Mouse (Mus musculus) forebrain, embryonic 16.5 days (tissue): ENCODE measurements around the gene Dnah7a. TPM values are rescaled to one million over a fixed set of nuclear protein-coding genes. Genes with fewer than 3 reads are reported as not detected.
"Not testable (repeated sequence)": the region's sequence is repeated elsewhere in the genome, so short reads cannot be mapped to it uniquely, and the experiment has no call there.

Experiments used
- ATAC-seq: fragments of 200-750 bp; cut with Nextera tagmentation; 2 replicates; pipeline ENCODE4 v1.8.0; 2017; ENCODE audit warnings: mild to moderate bottlenecking, moderate library complexity
- H3K27ac ChIP-seq: fragments of 300-500 bp; sonication (generic); 2 replicates; pipeline ENCODE4 v1.5.1; 2014; ENCODE audit warnings: low read length, control low read depth
- H3K27me3 ChIP-seq: fragments of 300-500 bp; sonication (generic); replicated peaks from 2 replicates; pipeline ENCODE4 v1.6.1; 2014; ENCODE audit warnings: low read length; ENCODE audit not compliant: control insufficient read depth, insufficient read depth
- H3K36me3 ChIP-seq: fragments of 300-500 bp; sonication (generic); 2 replicates; pipeline ENCODE4 v1.6.1; 2014; ENCODE audit not compliant: control insufficient read depth, insufficient read depth
- H3K4me1 ChIP-seq: fragments of 300-500 bp; sonication (generic); replicated peaks from 2 replicates; pipeline ENCODE4 v1.6.1; 2014; ENCODE audit warnings: low read length; ENCODE audit not compliant: control insufficient read depth, insufficient read depth
- H3K4me2 ChIP-seq: fragments of 300-500 bp; sonication (generic); 2 replicates; pipeline ENCODE4 v1.6.1; 2014; ENCODE audit warnings: mild to moderate bottlenecking, low read length, control low read depth
- H3K4me3 ChIP-seq: fragments of 300-500 bp; sonication (generic); replicated peaks from 2 replicates; pipeline ENCODE4 v1.5.1; 2014; ENCODE audit warnings: mild to moderate bottlenecking, low read length, control low read depth
- H3K9ac ChIP-seq: fragments of 300-500 bp; sonication (generic); replicated peaks from 2 replicates; pipeline ENCODE4 v1.6.1; 2014; ENCODE audit warnings: low read depth, low read length, control low read depth
- H3K9me3 ChIP-seq: fragments of 300-500 bp; sonication (generic); 2 replicates; pipeline ENCODE4 v1.6.1; 2016; ENCODE audit warnings: low read length; ENCODE audit not compliant: control insufficient read depth
- WGBS: fragments of 180-500 bp; shearing (Covaris S2); extraction: QIAGEN DNeasy Blood & Tissue Kit; methylation state at CpG from one replicate; pipeline ENCODE4 v1.1.7; 2014; 5-methylcytosine and 5-hydroxymethylcytosine counted together
- polyA plus RNA-seq: library from polyadenylated mRNA; unstranded; fragments of >200 nt; fragmentation: Nextera tagmentation; extraction: Ambion mirVana; gene quantifications from 2 replicates; pipeline ENCODE4 v1.2.1, GENCODE M21; 2015

The Dnah7a gene
- polyA plus RNA-seq, 1 experiment from 2014 or later, result 7.7 TPM

DNA sequence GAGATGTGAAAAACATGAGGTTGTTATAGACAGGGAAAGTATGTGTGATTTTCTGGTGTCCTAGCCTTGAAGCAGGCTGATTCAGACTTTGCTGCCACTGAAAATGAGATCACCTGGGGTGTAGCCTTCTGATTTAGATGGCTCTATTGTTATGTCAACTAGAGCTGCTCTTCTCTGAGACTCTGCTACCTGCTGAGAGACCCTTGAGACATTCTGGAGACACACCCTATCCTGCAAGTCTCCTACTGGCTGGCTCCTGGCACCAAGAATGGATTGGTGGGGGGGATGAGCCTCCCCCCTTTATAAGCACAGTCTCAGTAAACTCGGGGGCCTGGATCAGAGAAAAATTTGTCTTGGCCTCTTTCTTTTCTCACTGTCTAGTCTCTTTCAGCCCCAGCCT, 125.3 kb downstream of the Dnah7a start:
- not testable (repeated sequence) for H3K4me3 ChIP-seq, H3K27ac ChIP-seq, ATAC-seq, H3K27me3 ChIP-seq, H3K9me3 ChIP-seq, H3K9ac ChIP-seq, H3K4me1 ChIP-seq, H3K36me3 ChIP-seq, H3K4me2 ChIP-seq
- WGBS, result 4% methylated on average over 1 of the region's 1 CpGs

DNA sequence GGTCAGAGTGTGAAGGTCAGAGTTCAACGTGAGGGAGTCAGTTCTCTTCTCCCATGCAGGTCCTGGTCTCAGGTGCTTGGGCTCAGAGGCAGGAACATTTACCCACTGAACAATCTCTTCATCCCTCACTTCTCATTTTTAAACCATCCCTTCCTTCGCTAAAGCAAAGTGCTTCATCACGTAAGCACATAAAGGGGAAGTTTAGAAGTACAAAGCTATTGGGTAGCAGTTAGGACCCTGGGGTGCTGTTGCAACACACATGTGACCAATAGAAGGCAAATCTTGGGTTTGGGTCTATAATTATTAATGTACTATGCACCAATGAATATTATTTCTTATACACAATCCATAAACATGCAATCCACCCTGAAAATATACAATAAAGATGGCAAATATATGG, 148.7 kb downstream of the Dnah7a start:
- not testable (repeated sequence) for H3K27ac ChIP-seq, ATAC-seq, H3K9ac ChIP-seq, H3K4me3 ChIP-seq, H3K4me1 ChIP-seq, H3K9me3 ChIP-seq, H3K36me3 ChIP-seq, H3K4me2 ChIP-seq, H3K27me3 ChIP-seq
- 96% methylated on average over 3 of the region's 3 CpGs for WGBS

DNA sequence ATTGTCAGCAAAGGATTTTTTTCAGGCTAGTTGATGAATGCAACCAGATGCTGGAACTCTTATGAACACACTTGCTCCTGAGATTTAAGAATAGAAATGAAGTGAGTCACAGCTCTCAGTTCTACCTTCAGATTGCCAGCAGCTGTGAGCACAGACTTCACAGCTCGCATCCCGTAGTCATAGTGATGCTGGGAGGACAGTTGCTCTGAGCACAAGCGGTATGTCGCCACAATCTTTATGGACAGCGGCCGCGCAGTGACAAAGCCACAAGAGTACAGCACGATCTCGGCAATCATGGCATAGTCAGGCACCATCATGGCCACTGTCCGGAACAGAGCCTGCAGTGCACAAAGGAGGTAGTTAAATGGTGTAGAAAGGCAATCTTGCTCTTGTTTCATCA, 159.6 kb downstream of the Dnah7a start:
- 96% methylated on average over 10 of the region's 10 CpGs for WGBS
- not testable (repeated sequence) for H3K36me3 ChIP-seq, H3K27ac ChIP-seq, H3K4me2 ChIP-seq, H3K9ac ChIP-seq, H3K9me3 ChIP-seq, H3K4me3 ChIP-seq, ATAC-seq, H3K4me1 ChIP-seq, H3K27me3 ChIP-seq

DNA sequence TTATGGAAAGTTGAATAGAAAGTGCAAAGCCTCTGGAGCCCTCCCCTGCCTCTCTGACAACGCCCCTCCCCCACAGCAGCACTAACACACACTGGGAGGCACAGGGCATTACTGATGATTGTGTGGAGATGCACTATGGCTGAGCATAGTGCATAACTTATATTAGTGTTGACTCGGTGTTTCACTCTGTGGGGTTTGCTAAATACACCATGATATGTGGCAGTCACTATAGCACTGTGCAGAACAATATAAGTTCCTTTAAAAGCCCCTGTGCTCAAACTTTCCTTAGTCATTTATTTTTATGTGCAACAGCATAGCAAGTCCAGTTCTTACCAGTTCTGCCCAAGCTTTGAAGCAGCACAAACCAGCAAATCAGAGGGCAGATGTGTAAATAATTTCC, 168.2 kb downstream of the Dnah7a start:
- H3K27me3 ChIP-seq, ATAC-seq, H3K4me2 ChIP-seq, H3K4me1 ChIP-seq, H3K27ac ChIP-seq, H3K9ac ChIP-seq, H3K4me3 ChIP-seq, H3K36me3 ChIP-seq, H3K9me3 ChIP-seq: not testable (repeated sequence)
- WGBS, result 61% methylated on average over 2 of the region's 2 CpGs

DNA sequence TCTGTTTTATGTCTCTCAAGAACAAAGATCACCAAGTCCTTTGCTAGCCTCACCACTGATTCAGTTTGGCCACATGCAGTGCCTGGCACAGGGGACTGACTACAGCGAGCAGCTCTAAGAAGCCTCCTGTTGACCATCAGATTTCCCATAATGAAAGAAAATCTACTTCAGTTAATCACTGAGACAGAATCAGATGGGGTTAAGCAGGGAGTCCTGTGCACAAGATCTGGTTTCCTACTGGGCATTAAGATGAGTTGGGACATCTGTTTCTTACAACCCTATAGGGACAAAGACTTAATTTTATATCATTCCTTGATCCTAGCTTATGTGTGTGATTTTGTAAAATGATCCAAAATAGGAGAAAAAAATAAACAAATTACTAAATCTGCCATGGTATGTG, 171.8 kb downstream of the Dnah7a start:
- WGBS, result 70% methylated on average over 1 of the region's 1 CpGs
- H3K9ac ChIP-seq, result not testable (repeated sequence)

DNA sequence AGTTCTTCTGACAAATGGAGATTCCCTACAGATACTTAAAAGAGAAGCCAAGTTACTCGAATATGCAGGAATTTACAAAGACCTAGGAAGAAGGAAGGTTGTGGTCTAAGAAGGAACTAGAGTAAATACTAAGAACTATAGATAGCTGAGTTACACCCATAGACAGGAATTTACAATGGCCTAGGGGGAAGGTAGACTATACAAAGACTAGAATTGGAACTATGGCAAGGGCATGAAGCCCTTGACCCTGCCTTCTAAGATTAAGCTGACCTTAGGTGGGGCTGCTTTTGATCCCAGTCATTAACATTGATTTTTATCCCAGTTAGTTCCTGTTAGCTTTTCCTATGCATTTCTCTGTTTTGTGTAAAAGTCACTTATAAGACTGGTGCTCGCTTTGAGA, 180.6 kb downstream of the Dnah7a start:
- H3K4me3 ChIP-seq, H3K4me1 ChIP-seq, H3K27ac ChIP-seq, H3K9me3 ChIP-seq, H3K36me3 ChIP-seq, H3K9ac ChIP-seq, ATAC-seq, H3K4me2 ChIP-seq, H3K27me3 ChIP-seq: not testable (repeated sequence)
- 83% methylated on average over 2 of the region's 2 CpGs for WGBS

More for the DNA sequence above, 171.8 kb downstream of the Dnah7a start:
- not testable (repeated sequence) for H3K4me2 ChIP-seq, H3K27me3 ChIP-seq, H3K9me3 ChIP-seq, ATAC-seq, H3K36me3 ChIP-seq, H3K27ac ChIP-seq, H3K4me3 ChIP-seq, H3K4me1 ChIP-seq

DNA sequence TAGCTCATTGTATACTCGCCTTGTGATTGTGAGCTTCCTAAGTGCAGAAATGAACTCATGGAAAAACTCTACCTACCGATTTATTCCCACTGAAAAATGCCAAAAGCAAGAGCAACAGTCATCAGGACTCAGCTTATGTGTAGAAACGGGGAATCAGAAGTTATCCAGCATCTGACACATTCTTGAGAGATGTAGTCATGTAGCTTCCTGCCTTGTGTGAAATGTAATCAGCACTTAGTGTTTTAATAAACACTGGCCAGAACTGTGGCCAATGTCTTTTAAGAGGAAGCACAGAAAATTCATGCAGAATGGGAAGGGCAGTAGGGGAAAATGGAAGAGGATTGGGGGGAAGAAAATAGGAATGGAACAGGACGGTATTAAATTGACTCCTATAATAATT, 232.9 kb downstream of the Dnah7a start:
- H3K9ac ChIP-seq, result no peak overlapping the region
- no peaks in the 10 kb centered on the region for H3K27me3 ChIP-seq
- no peak overlapping the region for H3K4me3 ChIP-seq
- ATAC-seq, result no peak
- no peak overlapping the region for H3K27ac ChIP-seq
- H3K4me2 ChIP-seq, result no peak overlapping the region
- no peaks in the 10 kb centered on the region for H3K36me3 ChIP-seq
- H3K4me1 ChIP-seq, result no peaks in the 10 kb centered on the region
- 86% methylated on average over 4 of the region's 4 CpGs for WGBS
- H3K9me3 ChIP-seq, result no peaks in the 10 kb centered on the region

DNA sequence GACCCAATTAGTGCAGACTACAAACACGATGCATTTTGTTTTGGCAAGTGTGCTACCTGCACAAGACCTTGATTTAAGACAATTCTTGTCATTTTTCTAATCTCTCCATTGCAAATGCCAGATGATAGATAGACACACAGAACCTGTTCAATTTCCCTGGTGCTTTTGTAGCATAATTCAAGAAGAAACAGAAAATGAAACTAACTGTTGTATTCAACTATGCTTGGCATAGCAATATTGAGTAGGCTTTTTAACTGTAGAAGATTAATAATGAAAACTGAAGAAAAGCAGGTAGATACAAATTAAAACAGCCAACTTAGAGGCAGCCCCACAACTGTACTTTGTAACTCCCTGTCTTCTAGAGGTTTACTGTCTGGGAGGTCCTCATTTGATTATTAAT, 234.5 kb downstream of the Dnah7a start:
- not testable (repeated sequence) for ATAC-seq, H3K9ac ChIP-seq, H3K4me1 ChIP-seq, H3K9me3 ChIP-seq, H3K4me3 ChIP-seq, H3K27me3 ChIP-seq, H3K4me2 ChIP-seq, H3K36me3 ChIP-seq, H3K27ac ChIP-seq
- 57% methylated on average over 1 of the region's 1 CpGs for WGBS

DNA sequence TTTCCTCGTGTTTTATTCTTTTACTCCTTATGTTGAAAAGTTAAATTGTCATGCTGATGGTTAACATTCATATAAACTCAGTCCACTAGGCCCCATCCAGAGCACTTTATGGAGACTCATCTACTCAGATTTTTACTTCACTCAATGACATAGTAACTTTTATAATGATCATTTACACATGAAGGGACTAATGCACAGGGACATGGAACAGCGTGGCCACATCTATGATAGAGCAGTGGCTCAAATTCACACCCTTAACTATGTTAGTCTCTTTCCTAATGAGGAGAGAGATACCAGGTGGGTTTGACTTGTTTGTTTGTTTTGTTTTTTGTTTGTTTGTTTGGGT, 239.3 kb downstream of the Dnah7a start:
- Histone ChIP-seq H3K9me3 (no peaks in the 10 kb centered on the region), H3K27ac (no peak overlapping the region), H3K4me2 (no peak overlapping the region), H3K4me1 (no peaks in the 10 kb centered on the region), H3K36me3 (no peaks in the 10 kb centered on the region), H3K9ac (no peak overlapping the region), H3K27me3 (no peaks in the 10 kb centered on the region), H3K4me3 (no peak overlapping the region)
- 67% methylated on average over 2 of the region's 2 CpGs for WGBS
- no peak for ATAC-seq

DNA sequence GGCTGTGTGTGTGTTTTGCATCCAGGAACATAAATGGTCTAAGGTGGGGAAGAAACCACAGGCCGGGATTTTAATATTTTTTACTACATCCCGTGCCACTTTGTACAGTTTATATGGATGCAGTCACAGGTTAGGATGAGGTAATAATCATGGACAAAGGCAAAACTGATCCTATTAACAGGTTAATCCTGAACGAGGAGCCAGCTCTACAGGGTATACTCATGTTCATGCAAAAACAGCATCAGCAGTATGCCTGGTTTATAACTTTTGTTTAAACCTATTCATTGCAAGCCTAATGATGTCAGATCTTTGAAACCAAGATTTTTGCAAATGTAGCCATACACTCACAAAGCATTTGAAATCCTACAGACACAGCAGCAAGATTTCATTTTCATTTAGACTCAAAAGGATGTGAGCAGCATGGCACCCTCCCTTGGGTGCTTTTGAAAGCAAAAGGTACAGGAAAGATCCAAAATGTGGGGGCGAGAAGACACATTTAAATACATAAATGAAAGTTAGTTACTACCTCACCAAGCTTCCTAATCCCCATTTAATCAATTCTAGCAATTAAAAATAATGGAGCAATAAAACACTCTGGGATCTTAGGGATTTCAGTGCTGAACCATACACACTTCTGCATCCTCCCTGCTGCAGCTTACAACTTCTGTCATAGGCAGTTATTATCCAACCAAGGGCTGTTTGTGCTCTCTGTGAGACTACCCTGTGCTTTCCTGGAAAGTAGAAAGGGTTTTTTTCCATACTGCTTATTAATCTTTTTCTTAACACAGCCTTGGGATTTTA, 239.9 kb downstream of the Dnah7a start:
- ATAC-seq, H3K9ac ChIP-seq, H3K27me3 ChIP-seq, H3K4me1 ChIP-seq, H3K9me3 ChIP-seq, H3K4me2 ChIP-seq, H3K36me3 ChIP-seq, H3K4me3 ChIP-seq, H3K27ac ChIP-seq: not testable (repeated sequence)
- WGBS, result 67% methylated on average over 4 of the region's 4 CpGs
